Mouse (Mus musculus): ENCODE data around the gene 4930539E08Rik. TPM values are rescaled to one million over a fixed set of nuclear protein-coding genes. Genes with fewer than 3 reads are reported as not detected.

The 4930539E08Rik gene
- total and polyA plus RNA-seq, 2 experiments from 2014 or later, result 2.1 to 5.6 TPM

- WGBS, result 87% methylated on average over 5 of the region's 5 CpGs
- H3K4me1 ChIP-seq (ENCODE audit: insufficient read depth, low read length), result no peaks in the 10 kb centered on the region
- no peak overlapping the region for H3K27ac ChIP-seq
- no peak overlapping the region for H3K4me3 ChIP-seq (ENCODE audit: low read length)
- no peak overlapping the region for H3K4me2 ChIP-seq (ENCODE audit: low read depth, low read length)
- TF ChIP-seq CTCF (IDR thresholded peaks at IDR 0.05; ENCODE audit: low read depth), result no peak
- no peak overlapping the region for H3K9ac ChIP-seq (replicated peaks; ENCODE audit: low read length)
- ATAC-seq (no peak), DNase-seq (ENCODE audit: low spot score) (no peak)
- H3K9me3 ChIP-seq (ENCODE audit: low read length), result no peaks in the 10 kb centered on the region
- H3K27me3 ChIP-seq (ENCODE audit: insufficient read depth, low read length), result no peaks in the 10 kb centered on the region
- H3K36me3 ChIP-seq (ENCODE audit: insufficient read depth, low read length), result no peaks in the 10 kb centered on the region
Measured at GRCm38 (mm10) chr17:28897817-28898216, 17.3 kb downstream of the 4930539E08Rik start.

- 92% methylated on average over 11 of the region's 11 CpGs for WGBS
- no peak overlapping the region for H3K9ac ChIP-seq (replicated peaks; ENCODE audit: low read length)
- DNase-seq (ENCODE audit: low spot score), result no peak
Measured at GRCm38 (mm10) chr17:28896095-28896780, 18.9 kb downstream of the 4930539E08Rik start.

DNA sequence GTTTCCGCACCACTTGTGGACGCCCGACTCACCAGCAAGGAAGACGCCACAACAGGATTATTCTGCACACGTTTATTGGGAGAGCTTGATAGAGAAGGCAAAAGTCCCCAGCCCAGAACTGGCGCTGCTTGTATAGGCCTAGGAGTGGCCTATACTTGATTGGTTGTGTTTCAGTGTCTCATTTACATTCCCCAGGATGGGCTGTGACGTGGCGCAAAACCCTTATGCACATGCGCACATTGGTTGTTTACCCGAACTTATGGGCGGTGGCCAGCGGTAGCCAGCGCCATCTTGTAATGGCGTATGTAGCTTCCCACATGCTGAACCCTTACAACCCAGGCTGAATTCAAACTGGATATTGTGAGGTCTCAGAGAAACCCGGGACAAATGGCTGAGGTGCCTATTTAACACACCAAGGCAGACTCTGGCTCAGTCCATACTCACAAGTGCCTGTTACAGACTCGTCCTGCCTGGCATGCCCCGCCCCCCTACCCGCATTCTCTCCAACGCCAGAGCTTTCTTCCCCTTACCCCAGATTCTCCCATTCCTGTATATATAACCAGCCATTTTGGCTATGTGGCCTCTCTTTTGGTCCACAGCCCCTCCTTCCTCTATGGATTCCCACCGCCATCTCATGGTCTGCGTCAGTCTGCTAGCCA is 19.8 kb downstream of the 4930539E08Rik start:
- Histone ChIP-seq H3K27ac (no peak overlapping the region), H3K36me3 (ENCODE audit: insufficient read depth, low read length) (no peaks in the 10 kb centered on the region), H3K4me2 (ENCODE audit: low read depth, low read length) (no peak overlapping the region), H3K4me3 (ENCODE audit: low read length) (no peak overlapping the region), H3K4me1 (ENCODE audit: insufficient read depth, low read length) (no peaks in the 10 kb centered on the region), H3K27me3 (ENCODE audit: insufficient read depth, low read length) (no peaks in the 10 kb centered on the region), H3K9me3 (ENCODE audit: low read length) (no peaks in the 10 kb centered on the region), H3K9ac (replicated peaks; ENCODE audit: low read length) (no peak overlapping the region)
- DNase-seq (ENCODE audit: low spot score), result no peak
- ATAC-seq, result no peak
- WGBS, result 94% methylated on average over 21 of the region's 21 CpGs
- TF ChIP-seq CTCF (IDR thresholded peaks at IDR 0.05; ENCODE audit: low read depth), result no peak

More at GRCm38 (mm10) chr17:28896095-28896780, 18.9 kb downstream of the 4930539E08Rik start:
- H3K9me3 ChIP-seq (ENCODE audit: low read length), result no peaks in the 10 kb centered on the region
- no peaks in the 10 kb centered on the region for H3K27me3 ChIP-seq (ENCODE audit: insufficient read depth, low read length)
- H3K36me3 ChIP-seq (ENCODE audit: insufficient read depth, low read length), result no peaks in the 10 kb centered on the region
- TF ChIP-seq CTCF (IDR thresholded peaks at IDR 0.05; ENCODE audit: low read depth), result peak; percentile 46
- no peaks in the 10 kb centered on the region for H3K4me1 ChIP-seq (ENCODE audit: insufficient read depth, low read length)
- no peak overlapping the region for H3K4me2 ChIP-seq (ENCODE audit: low read depth, low read length)
- H3K4me3 ChIP-seq (ENCODE audit: low read length), result no peak overlapping the region
- no peak for ATAC-seq
- no peak overlapping the region for H3K27ac ChIP-seq

GRCm38 (mm10) chr17:28894050-28894767 is 20.9 kb downstream of the 4930539E08Rik start:
- no peak overlapping the region for H3K27ac ChIP-seq
- no peak overlapping the region for H3K4me2 ChIP-seq (ENCODE audit: low read depth, low read length)
- 90% methylated on average over 11 of the region's 11 CpGs for WGBS
- no peaks in the 10 kb centered on the region for H3K36me3 ChIP-seq (ENCODE audit: insufficient read depth, low read length)
- no peaks in the 10 kb centered on the region for H3K9me3 ChIP-seq (ENCODE audit: low read length)
- ATAC-seq (no peak), DNase-seq (ENCODE audit: low spot score) (no peak)
- H3K4me1 ChIP-seq (ENCODE audit: insufficient read depth, low read length), result no peaks in the 10 kb centered on the region
- no peak overlapping the region for H3K9ac ChIP-seq (replicated peaks; ENCODE audit: low read length)
- TF ChIP-seq CTCF (IDR thresholded peaks at IDR 0.05; ENCODE audit: low read depth), result no peak
- no peaks in the 10 kb centered on the region for H3K27me3 ChIP-seq (ENCODE audit: insufficient read depth, low read length)
- H3K4me3 ChIP-seq (ENCODE audit: low read length), result no peak overlapping the region

- Histone ChIP-seq H3K27me3 (ENCODE audit: insufficient read depth, low read length) (no peaks in the 10 kb centered on the region), H3K4me1 (ENCODE audit: insufficient read depth, low read length) (no peaks in the 10 kb centered on the region), H3K4me2 (ENCODE audit: low read depth, low read length) (no peak overlapping the region), H3K27ac (no peak overlapping the region), H3K4me3 (ENCODE audit: low read length) (no peak overlapping the region), H3K9me3 (ENCODE audit: low read length) (0 out of 2 replicates have a peak, but pooled peaks cover 3% of the 10 kb centered on the region), H3K9ac (replicated peaks; ENCODE audit: low read length) (no peak overlapping the region), H3K36me3 (ENCODE audit: insufficient read depth, low read length) (no peaks in the 10 kb centered on the region)
- ATAC-seq (no peak), DNase-seq (ENCODE audit: low spot score) (no peak)
- no peak for TF ChIP-seq CTCF (IDR thresholded peaks at IDR 0.05; ENCODE audit: low read depth)
- WGBS, result 79% methylated on average over 8 of the region's 8 CpGs
Measured at GRCm38 (mm10) chr17:28886266-28886665, 28.9 kb downstream of the 4930539E08Rik start.

- Histone ChIP-seq H3K27me3 (ENCODE audit: insufficient read depth, low read length) (no peaks in the 10 kb centered on the region), H3K9ac (replicated peaks; ENCODE audit: low read length) (no peak overlapping the region), H3K36me3 (ENCODE audit: insufficient read depth, low read length) (no peaks in the 10 kb centered on the region), H3K4me1 (ENCODE audit: insufficient read depth, low read length) (0 out of 2 replicates have a peak, but pooled peaks cover under 1% of the 10 kb centered on the region), H3K27ac (no peak overlapping the region), H3K9me3 (ENCODE audit: low read length) (0 out of 2 replicates have a peak, but pooled peaks cover 3% of the 10 kb centered on the region), H3K4me2 (ENCODE audit: low read depth, low read length) (no peak overlapping the region), H3K4me3 (ENCODE audit: low read length) (no peak overlapping the region)
- DNase-seq (ENCODE audit: low spot score) (no peak), ATAC-seq (no peak)
- WGBS, result 84% methylated on average over 8 of the region's 8 CpGs
- TF ChIP-seq CTCF (IDR thresholded peaks at IDR 0.05; ENCODE audit: low read depth), result no peak
Measured at GRCm38 (mm10) chr17:28885231-28885630, 29.9 kb downstream of the 4930539E08Rik start.
